Mouse (Mus musculus) midbrain, embryonic 12.5 days (tissue): ENCODE results near the gene Vmn1r73. TPM values are rescaled to one million over a fixed set of nuclear protein-coding genes. Genes with fewer than 3 reads are reported as not detected.

Source experiments
- ATAC-seq: fragments of 200-750 bp; cut with Nextera tagmentation; 2 replicates; pipeline ENCODE4 v1.8.0; 2017; ENCODE audit warnings: low read depth, moderate TSS enrichment, moderate library complexity; ENCODE audit not compliant: low FRiP score
- H3K27ac ChIP-seq: fragments of 300-500 bp; sonication (generic); replicated peaks from 2 replicates; pipeline ENCODE4 v1.5.1; 2016; ENCODE audit warnings: mild to moderate bottlenecking
- H3K27me3 ChIP-seq: fragments of 300-500 bp; sonication (generic); 2 replicates; pipeline ENCODE4 v1.6.1; 2016; ENCODE audit warnings: mild to moderate bottlenecking
- H3K36me3 ChIP-seq: fragments of 300-500 bp; sonication (generic); 2 replicates; pipeline ENCODE4 v1.6.1; 2016
- H3K4me1 ChIP-seq: fragments of 300-500 bp; sonication (generic); 2 replicates; pipeline ENCODE4 v1.6.1; 2016
- H3K4me2 ChIP-seq: fragments of 300-500 bp; sonication (generic); replicated peaks from 2 replicates; pipeline ENCODE4 v1.6.1; 2016; ENCODE audit warnings: mild to moderate bottlenecking, moderate library complexity
- H3K4me3 ChIP-seq: fragments of 300-500 bp; sonication (generic); 2 replicates; pipeline ENCODE4 v1.5.1; 2016; ENCODE audit warnings: mild to moderate bottlenecking
- H3K9ac ChIP-seq: fragments of 300-500 bp; sonication (generic); replicated peaks from 2 replicates; pipeline ENCODE4 v1.6.1; 2016; ENCODE audit warnings: mild to moderate bottlenecking, moderate library complexity
- H3K9me3 ChIP-seq: fragments of 300-500 bp; sonication (generic); 2 replicates; pipeline ENCODE4 v1.6.1; 2016; ENCODE audit warnings: mild to moderate bottlenecking
- WGBS: fragments of 180-500 bp; shearing (Covaris S2); methylation state at CpG from one replicate; pipeline ENCODE4 v1.1.7; 2016; 5-methylcytosine and 5-hydroxymethylcytosine counted together
- polyA plus RNA-seq: library from polyadenylated mRNA; unstranded; fragments of >200 nt; fragmentation: Nextera tagmentation; extraction: Ambion mirVana; gene quantifications from 2 replicates; pipeline ENCODE4 v1.2.1, GENCODE M21; 2016

Gene Vmn1r73
- polyA plus RNA-seq = not detected in 2 replicates

GRCm38 (mm10) chr7:11729966-11730365, at the start of gene Vmn1r73:
TSS of gene Vmn1r73 (plus strand) at chr7:11730266.
- H3K36me3 ChIP-seq = no peaks in the 10 kb centered on the region
- no peak for ATAC-seq
- 95% methylated on average over 1 of the region's 1 CpGs for WGBS
- H3K9ac ChIP-seq = no peak within 1 kb of the TSS
- H3K4me2 ChIP-seq = no peak within 1 kb of the TSS
- H3K4me1 ChIP-seq = no peaks in the 10 kb centered on the region
- peaks cover 40% of the 10 kb centered on the region for H3K9me3 ChIP-seq
- H3K27me3 ChIP-seq = no peaks in the 10 kb centered on the region
- no peak within 1 kb of the TSS for H3K27ac ChIP-seq
- H3K4me3 ChIP-seq = no peak within 1 kb of the TSS

Other genes with a start within 250 kb of the Vmn1r73 start
- gene Zscan4-ps2, start 216.0 kb upstream of the Vmn1r73 start, polyA plus RNA-seq = not detected in 2 replicates
- gene Zscan4-ps3, start 121.0 kb upstream of the Vmn1r73 start, polyA plus RNA-seq = not detected in 2 replicates
- gene Vmn1r72, start 50.1 kb upstream of the Vmn1r73 start, polyA plus RNA-seq = not detected in 2 replicates
- not detected in 2 replicates for gene Vmn1r74, start 103.7 kb downstream of the Vmn1r73 start, polyA plus RNA-seq
- not detected in 2 replicates for gene Vmn1r75, start 144.4 kb downstream of the Vmn1r73 start, polyA plus RNA-seq
- gene Vmn1r76, start 207.9 kb downstream of the Vmn1r73 start, polyA plus RNA-seq = not detected in 2 replicates